Mouse (Mus musculus): ENCODE results near the gene Dnmt3l. TPM values are rescaled to one million over a fixed set of nuclear protein-coding genes. Genes with fewer than 3 reads are reported as not detected.

The Dnmt3l gene
- polyA plus RNA-seq, 1 experiment from 2014 or later: 0.31 TPM

Other genes with a start within 250 kb of the Dnmt3l start
- not detected in 2 replicates for gene Gm9639, start 246.9 kb upstream of the Dnmt3l start, polyA plus RNA-seq (2015; fragmentation: Nextera tagmentation; extraction: Ambion mirVana)
- gene Gm19668, start 242.8 kb upstream of the Dnmt3l start, polyA plus RNA-seq (2015; fragmentation: Nextera tagmentation; extraction: Ambion mirVana): not detected in 2 replicates
- gene Gm9507, start 230.1 kb upstream of the Dnmt3l start, polyA plus RNA-seq (2015; fragmentation: Nextera tagmentation; extraction: Ambion mirVana): not detected in 2 replicates
- gene Gm2696, start 227.3 kb upstream of the Dnmt3l start, polyA plus RNA-seq (2015; fragmentation: Nextera tagmentation; extraction: Ambion mirVana): not detected in 2 replicates
- not detected in 2 replicates for gene Krtap10-4, start 214.9 kb upstream of the Dnmt3l start, polyA plus RNA-seq (2015; fragmentation: Nextera tagmentation; extraction: Ambion mirVana)
- gene Krtap10-10, start 206.0 kb upstream of the Dnmt3l start, polyA plus RNA-seq (2015; fragmentation: Nextera tagmentation; extraction: Ambion mirVana): not detected in 2 replicates
- not detected in 2 replicates for gene Gm36176, start 195.1 kb upstream of the Dnmt3l start, polyA plus RNA-seq (2015; fragmentation: Nextera tagmentation; extraction: Ambion mirVana)
- not detected in 2 replicates for gene Gm10318, start 189.1 kb upstream of the Dnmt3l start, polyA plus RNA-seq (2015; fragmentation: Nextera tagmentation; extraction: Ambion mirVana)
- not detected in 2 replicates for gene Gm3285, start 180.0 kb upstream of the Dnmt3l start, polyA plus RNA-seq (2015; fragmentation: Nextera tagmentation; extraction: Ambion mirVana)
- 3.9 TPM in 2 replicates for gene Lrrc3, start 139.4 kb upstream of the Dnmt3l start, polyA plus RNA-seq (2015; fragmentation: Nextera tagmentation; extraction: Ambion mirVana)
- 1.1 and 1.2 TPM in 2 replicates for gene Trpm2, start 71.4 kb upstream of the Dnmt3l start, polyA plus RNA-seq (2015; fragmentation: Nextera tagmentation; extraction: Ambion mirVana)
- 17.3 and 17.5 TPM in 2 replicates for gene 1810043G02Rik, start 63.4 kb upstream of the Dnmt3l start, polyA plus RNA-seq (2015; fragmentation: Nextera tagmentation; extraction: Ambion mirVana)
- gene Pfkl, start 31.9 kb upstream of the Dnmt3l start, polyA plus RNA-seq (2015; fragmentation: Nextera tagmentation; extraction: Ambion mirVana): 252 and 254 TPM in 2 replicates
- 0.15 and 0.28 TPM in 2 replicates for gene Aire, start 1.7 kb downstream of the Dnmt3l start, polyA plus RNA-seq (2015; fragmentation: Nextera tagmentation; extraction: Ambion mirVana)
- gene Icosl, start 27.4 kb downstream of the Dnmt3l start, polyA plus RNA-seq (2015; fragmentation: Nextera tagmentation; extraction: Ambion mirVana): 4.7 and 4.8 TPM in 2 replicates
- 34.9 and 37.2 TPM in 2 replicates for gene D10Jhu81e, start 127.8 kb downstream of the Dnmt3l start, polyA plus RNA-seq (2015; fragmentation: Nextera tagmentation; extraction: Ambion mirVana)
- 17.5 and 17.7 TPM in 2 replicates for gene Pwp2, start 143.2 kb downstream of the Dnmt3l start, polyA plus RNA-seq (2015; fragmentation: Nextera tagmentation; extraction: Ambion mirVana)
- gene Trappc10, start 202.7 kb downstream of the Dnmt3l start, polyA plus RNA-seq (2015; fragmentation: Nextera tagmentation; extraction: Ambion mirVana): 17.3 and 17.6 TPM in 2 replicates